In the genomic region with DNA sequence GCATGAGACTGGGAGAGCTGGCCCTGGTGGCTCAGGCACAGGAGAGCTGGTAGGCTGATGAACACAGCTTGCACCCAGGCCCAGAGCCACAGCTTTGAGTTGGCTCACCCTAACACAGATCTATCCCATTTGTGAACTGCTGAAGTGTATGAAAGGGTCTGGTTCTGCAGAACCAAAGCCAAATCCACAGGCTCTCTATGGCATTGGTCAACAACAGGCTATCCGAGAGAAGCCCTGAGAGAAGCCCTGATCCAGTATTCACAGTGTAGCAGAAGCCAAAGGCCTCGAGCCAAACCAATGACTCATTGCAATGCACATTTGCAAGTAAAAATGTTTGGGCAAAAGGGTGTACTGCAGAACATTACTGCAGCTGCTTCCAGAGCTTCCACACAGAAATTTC, we compare ENCODE assay signal across 11 mouse cellular contexts. TPM values are rescaled to one million over a fixed set of nuclear protein-coding genes. Genes with fewer than 3 reads are reported as not detected.
DNase-seq lines count a peak whose midpoint lies in the region; ATAC-seq lines count a peak whose summit lies in the region.
"Had no signal": no experiment of that assay in that cellular context is flagged by ENCODE, and none has a peak within 500 bp of the region (broad histone marks: within the 10 kb centered on the region; RNA-seq: fewer than 3 reads in every experiment).

No protein-coding gene starts in this region.

- 77% methylated on average over 2 of the region's 2 CpGs for WGBS in hindbrain, embryonic 16.5 days
- 85% methylated on average over 2 of the region's 2 CpGs for WGBS in hindbrain, embryonic 11.5 days

- H3K9ac ChIP-seq in hindbrain, embryonic 16.5 days (ENCODE audit: low read depth, low read length): no peak overlapping the region
- H3K9ac ChIP-seq in hindbrain, embryonic 11.5 days (ENCODE audit: low read depth, low read length): no peak overlapping the region
- H3K9ac ChIP-seq: embryonic facial prominence, embryonic 12.5 days; lung, embryonic 14.5 days; stomach, embryonic 15.5 days had no signal

- DNase-seq in hindbrain, embryonic 11.5 days (ENCODE audit: low spot score): no peak
- DNase-seq in brain, adult 2 months (ENCODE audit: low read depth, low spot score): peak; percentile 93
- DNase-seq in frontal cortex, postnatal 25 days (ENCODE audit: low spot score in 2 of 2): peak; percentile 16 to 18
- peak; percentile 80 for DNase-seq in layer of hippocampus, adult 11-12 months (ENCODE audit: low spot score)
- peak; percentile 62 for DNase-seq in lung, postnatal 36 days
- no peak for DNase-seq in embryo, embryonic 10 days (ENCODE audit: low spot score)
- no peak for DNase-seq in B cell, adult 2 months
- DNase-seq: lung, embryonic 14.5 days had no signal

- H3K36me3 ChIP-seq in hindbrain, embryonic 16.5 days (ENCODE audit: control insufficient read depth, insufficient read depth, low read length): no peaks in the 10 kb centered on the region
- H3K36me3 ChIP-seq in hindbrain, embryonic 11.5 days (ENCODE audit: control insufficient read depth, insufficient read depth, low read length): no peaks in the 10 kb centered on the region
- H3K36me3 ChIP-seq: embryonic facial prominence, embryonic 12.5 days; stomach, embryonic 15.5 days had no signal

- H3K4me2 ChIP-seq in hindbrain, embryonic 16.5 days (ENCODE audit: low read length): no peak overlapping the region
- no peak overlapping the region for H3K4me2 ChIP-seq in hindbrain, embryonic 11.5 days (replicated peaks; ENCODE audit: low read depth, low read length)
- H3K4me2 ChIP-seq: embryonic facial prominence, embryonic 12.5 days; lung, embryonic 14.5 days; stomach, embryonic 15.5 days had no signal

- no peak overlapping the region for H3K4me3 ChIP-seq in hindbrain, embryonic 16.5 days (ENCODE audit: low read length)
- H3K4me3 ChIP-seq in hindbrain, embryonic 11.5 days (ENCODE audit: low read depth, low read length): no peak overlapping the region
- H3K4me3 ChIP-seq: embryonic facial prominence, embryonic 12.5 days; stomach, embryonic 15.5 days had no signal

- no peaks in the 10 kb centered on the region for H3K4me1 ChIP-seq in hindbrain, embryonic 16.5 days (ENCODE audit: control insufficient read depth, insufficient read depth, low read depth, low read length)
- no peaks in the 10 kb centered on the region for H3K4me1 ChIP-seq in hindbrain, embryonic 11.5 days (replicated peaks; ENCODE audit: control insufficient read depth, insufficient read depth, low read length)
- H3K4me1 ChIP-seq: embryonic facial prominence, embryonic 12.5 days; stomach, embryonic 15.5 days had no signal

- H3K27me3 ChIP-seq in hindbrain, embryonic 16.5 days (replicated peaks; ENCODE audit: control insufficient read depth, insufficient read depth, low read length): no peaks in the 10 kb centered on the region
- H3K27me3 ChIP-seq in hindbrain, embryonic 11.5 days (ENCODE audit: control insufficient read depth, insufficient read depth, low read length): no peaks in the 10 kb centered on the region
- H3K27me3 ChIP-seq: embryonic facial prominence, embryonic 12.5 days; stomach, embryonic 15.5 days had no signal

- H3K9me3 ChIP-seq in hindbrain, embryonic 16.5 days (ENCODE audit: control insufficient read depth, low read length): no peaks in the 10 kb centered on the region
- H3K9me3 ChIP-seq in hindbrain, embryonic 11.5 days (ENCODE audit: control insufficient read depth, low read length): no peaks in the 10 kb centered on the region
- H3K9me3 ChIP-seq: embryonic facial prominence, embryonic 12.5 days; stomach, embryonic 15.5 days had no signal

- ATAC-seq in hindbrain, embryonic 16.5 days: peak; percentile 91
- no peak for ATAC-seq in hindbrain, embryonic 11.5 days (ENCODE audit: low FRiP score)

- no peak overlapping the region for H3K27ac ChIP-seq in hindbrain, embryonic 16.5 days (ENCODE audit: low read depth, low read length)
- H3K27ac ChIP-seq in hindbrain, embryonic 11.5 days (ENCODE audit: low read depth, low read length): no peak overlapping the region
- H3K27ac ChIP-seq: embryonic facial prominence, embryonic 12.5 days; stomach, embryonic 15.5 days had no signal

RNA-seq across cellular contexts. Expression of gene Tank, which starts 45.3 kb away (rescaled TPM):
- polyA plus RNA-seq in hindbrain, embryonic 16.5 days (2015; fragmentation: Nextera tagmentation; extraction: Ambion mirVana): 28.0 and 29.0 TPM in 2 replicates
- polyA plus RNA-seq in hindbrain, embryonic 11.5 days (2014; fragmentation: Nextera tagmentation; extraction: Ambion mirVana): 35.8 and 36.7 TPM in 2 replicates

Comparison
In these comparisons a context has a peak if more than half of its experiments do, and no peak if none do; other contexts are left out.
1. DNase-seq: peak in brain, adult 2 months (single experiment), frontal cortex, postnatal 25 days (2 of 2), layer of hippocampus, adult 11-12 months (single experiment) and lung, postnatal 36 days (single experiment); none in hindbrain, embryonic 11.5 days (single experiment), embryo, embryonic 10 days (single experiment) and B cell, adult 2 months (0 of 2).